Mouse (Mus musculus): ENCODE data around the gene Akr1d1. TPM values are rescaled to one million over a fixed set of nuclear protein-coding genes. Genes with fewer than 3 reads are reported as not detected.

The Akr1d1 gene
- not detected in 2 replicates for polyA plus RNA-seq (2012; rRNA removed)

DNA sequence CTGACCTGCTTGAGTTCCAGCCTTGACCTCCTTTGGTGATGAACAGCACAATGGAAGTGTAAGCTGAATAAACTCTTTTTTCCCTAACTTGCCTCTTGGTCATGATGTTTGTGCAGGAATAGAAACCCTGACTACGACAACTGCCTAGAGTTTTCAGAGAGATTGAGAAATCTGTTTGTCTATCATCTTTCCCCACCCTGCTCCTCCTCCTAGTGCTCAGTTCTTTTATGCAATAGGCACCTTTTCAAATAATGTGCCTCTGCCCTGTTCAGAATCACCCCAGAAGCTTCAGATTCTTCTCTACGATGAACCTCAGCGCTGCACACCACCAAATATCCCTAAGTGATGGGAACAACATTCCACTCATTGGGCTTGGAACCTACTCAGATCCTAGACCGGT is at the start of gene Akr1d1:
Gene Akr1d1, plus strand, starts transcription at position 234 of the 400 bp plus-strand sequence.
- TF ChIP-seq CTCF (IDR thresholded peaks at IDR 0.05; ENCODE audit: extremely low read depth, insufficient read length, insufficient replicate concordance, low read depth, low read length) (no peak), POLR2A (IDR thresholded peaks at IDR 0.05; ENCODE audit: low read depth, low read length) (no peak)
- WGBS: 97% methylated on average over 4 of the region's 4 CpGs
- peaks cover 2% of the 10 kb centered on the region; the same call in 1 of the 2 replicates for H3K4me1 ChIP-seq (ENCODE audit: control insufficient read depth, insufficient read depth, insufficient read length, low read length)
- H3K27ac ChIP-seq (ENCODE audit: insufficient read depth, low read depth, low read length): no peak within 1 kb of the TSS
- no peak within 1 kb of the TSS for H3K4me3 ChIP-seq (ENCODE audit: low read depth, low read length)
- no peaks in the 10 kb centered on the region for H3K27me3 ChIP-seq (ENCODE audit: control insufficient read depth, insufficient read depth, low read length)
- H3K36me3 ChIP-seq (ENCODE audit: control insufficient read depth, insufficient read depth, low read length): no peaks in the 10 kb centered on the region

DNA sequence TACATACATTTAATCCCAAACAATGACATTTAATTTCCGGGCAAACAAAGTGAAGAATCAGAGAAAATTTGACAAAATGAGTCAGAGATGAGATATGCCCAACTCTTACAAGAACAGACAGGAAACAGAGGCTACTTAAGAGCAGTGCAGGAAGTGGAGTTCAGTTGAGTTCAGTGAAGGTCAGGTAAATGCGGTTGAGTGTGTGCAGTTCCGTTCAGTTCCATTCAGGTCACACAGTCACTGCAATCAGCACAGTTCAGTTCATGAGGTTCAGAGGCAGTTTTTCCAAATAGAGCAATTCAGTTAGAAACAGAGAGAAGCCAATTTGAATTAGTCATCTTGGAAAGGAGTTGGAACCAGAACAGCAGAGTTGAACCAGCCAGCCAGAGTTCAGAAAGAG is 48.8 kb upstream of the Akr1d1 start:
- TF ChIP-seq POLR2A (IDR thresholded peaks at IDR 0.05; ENCODE audit: low read depth, low read length) (no peak), CTCF (IDR thresholded peaks at IDR 0.05; ENCODE audit: extremely low read depth, insufficient read length, insufficient replicate concordance, low read depth, low read length) (no peak)
- no peaks in the 10 kb centered on the region for H3K36me3 ChIP-seq (ENCODE audit: control insufficient read depth, insufficient read depth, low read length)
- H3K27me3 ChIP-seq (ENCODE audit: control insufficient read depth, insufficient read depth, low read length): no peaks in the 10 kb centered on the region
- WGBS: 84% methylated on average over 3 of the region's 3 CpGs
- no peaks in the 10 kb centered on the region for H3K4me1 ChIP-seq (ENCODE audit: control insufficient read depth, insufficient read depth, insufficient read length, low read length)
- no peak overlapping the region for H3K27ac ChIP-seq (ENCODE audit: insufficient read depth, low read depth, low read length)
- H3K4me3 ChIP-seq (ENCODE audit: low read depth, low read length): no peak overlapping the region

GRCm38 (mm10) chr6:37483262-37483661 is 46.7 kb upstream of the Akr1d1 start:
- 49% methylated on average over 5 of the region's 5 CpGs for WGBS
- no peaks in the 10 kb centered on the region for H3K4me1 ChIP-seq (ENCODE audit: control insufficient read depth, insufficient read depth, insufficient read length, low read length)
- H3K27me3 ChIP-seq (ENCODE audit: control insufficient read depth, insufficient read depth, low read length): no peaks in the 10 kb centered on the region
- H3K27ac ChIP-seq (ENCODE audit: insufficient read depth, low read depth, low read length): no peak overlapping the region
- no peak for TF ChIP-seq CTCF (IDR thresholded peaks at IDR 0.05; ENCODE audit: extremely low read depth, insufficient read length, insufficient replicate concordance, low read depth, low read length)
- TF ChIP-seq POLR2A (IDR thresholded peaks at IDR 0.05; ENCODE audit: low read depth, low read length): no peak
- H3K36me3 ChIP-seq (ENCODE audit: control insufficient read depth, insufficient read depth, low read length): no peaks in the 10 kb centered on the region
- H3K4me3 ChIP-seq (ENCODE audit: low read depth, low read length): no peak overlapping the region

GRCm38 (mm10) chr6:37484588-37485070 is 45.3 kb upstream of the Akr1d1 start:
- no peak overlapping the region for H3K27ac ChIP-seq (ENCODE audit: insufficient read depth, low read depth, low read length)
- no peak overlapping the region for H3K4me3 ChIP-seq (ENCODE audit: low read depth, low read length)
- H3K27me3 ChIP-seq (ENCODE audit: control insufficient read depth, insufficient read depth, low read length): no peaks in the 10 kb centered on the region
- no peaks in the 10 kb centered on the region for H3K4me1 ChIP-seq (ENCODE audit: control insufficient read depth, insufficient read depth, insufficient read length, low read length)
- no peaks in the 10 kb centered on the region for H3K36me3 ChIP-seq (ENCODE audit: control insufficient read depth, insufficient read depth, low read length)
- WGBS: 49% methylated on average over 1 of the region's 1 CpGs
- TF ChIP-seq CTCF (IDR thresholded peaks at IDR 0.05; ENCODE audit: extremely low read depth, insufficient read length, insufficient replicate concordance, low read depth, low read length): no peak
- no peak for TF ChIP-seq POLR2A (IDR thresholded peaks at IDR 0.05; ENCODE audit: low read depth, low read length)

GRCm38 (mm10) chr6:37486502-37486901 is 43.5 kb upstream of the Akr1d1 start:
- no peaks in the 10 kb centered on the region for H3K36me3 ChIP-seq (ENCODE audit: control insufficient read depth, insufficient read depth, low read length)
- 73% methylated on average over 4 of the region's 4 CpGs for WGBS
- H3K4me1 ChIP-seq (ENCODE audit: control insufficient read depth, insufficient read depth, insufficient read length, low read length): no peaks in the 10 kb centered on the region
- TF ChIP-seq POLR2A (IDR thresholded peaks at IDR 0.05; ENCODE audit: low read depth, low read length) (no peak), CTCF (IDR thresholded peaks at IDR 0.05; ENCODE audit: extremely low read depth, insufficient read length, insufficient replicate concordance, low read depth, low read length) (no peak)
- no peak overlapping the region for H3K4me3 ChIP-seq (ENCODE audit: low read depth, low read length)
- no peaks in the 10 kb centered on the region for H3K27me3 ChIP-seq (ENCODE audit: control insufficient read depth, insufficient read depth, low read length)
- H3K27ac ChIP-seq (ENCODE audit: insufficient read depth, low read depth, low read length): no peak overlapping the region

- Histone ChIP-seq H3K4me1 (ENCODE audit: control insufficient read depth, insufficient read depth, insufficient read length, low read length) (no peaks in the 10 kb centered on the region), H3K4me3 (ENCODE audit: low read depth, low read length) (no peak overlapping the region), H3K36me3 (ENCODE audit: control insufficient read depth, insufficient read depth, low read length) (no peaks in the 10 kb centered on the region), H3K27ac (ENCODE audit: insufficient read depth, low read depth, low read length) (no peak overlapping the region), H3K27me3 (ENCODE audit: control insufficient read depth, insufficient read depth, low read length) (no peaks in the 10 kb centered on the region)
- WGBS: 87% methylated on average over 3 of the region's 3 CpGs
- no peak for TF ChIP-seq CTCF (IDR thresholded peaks at IDR 0.05; ENCODE audit: extremely low read depth, insufficient read length, insufficient replicate concordance, low read depth, low read length)
- no peak for TF ChIP-seq POLR2A (IDR thresholded peaks at IDR 0.05; ENCODE audit: low read depth, low read length)
Measured at GRCm38 (mm10) chr6:37492241-37492640, 37.7 kb upstream of the Akr1d1 start.

DNA sequence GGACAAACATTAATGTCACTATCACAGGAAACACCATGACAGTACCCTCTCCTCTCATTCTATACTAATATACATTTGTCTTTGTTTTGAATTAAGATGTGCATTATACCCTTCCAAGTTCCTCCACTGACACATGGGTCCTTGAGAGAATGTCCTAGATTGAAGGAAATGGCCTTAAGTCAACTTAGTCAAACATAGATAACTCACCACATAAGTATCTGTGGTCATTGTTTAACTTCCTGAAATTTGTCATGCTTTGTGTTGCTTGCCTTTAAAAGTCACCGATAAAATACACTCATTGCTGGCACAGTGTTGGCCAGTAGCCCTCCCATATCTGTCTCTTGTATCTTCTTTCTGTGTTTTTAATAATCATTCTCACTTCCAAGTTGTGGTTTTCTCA is 35.0 kb upstream of the Akr1d1 start:
- no peak overlapping the region for H3K4me3 ChIP-seq (ENCODE audit: low read depth, low read length)
- 23% methylated on average over 1 of the region's 1 CpGs for WGBS
- no peak for TF ChIP-seq POLR2A (IDR thresholded peaks at IDR 0.05; ENCODE audit: low read depth, low read length)
- no peak for TF ChIP-seq CTCF (IDR thresholded peaks at IDR 0.05; ENCODE audit: extremely low read depth, insufficient read length, insufficient replicate concordance, low read depth, low read length)
- no peaks in the 10 kb centered on the region for H3K27me3 ChIP-seq (ENCODE audit: control insufficient read depth, insufficient read depth, low read length)
- H3K4me1 ChIP-seq (ENCODE audit: control insufficient read depth, insufficient read depth, insufficient read length, low read length): no peaks in the 10 kb centered on the region
- H3K27ac ChIP-seq (ENCODE audit: insufficient read depth, low read depth, low read length): no peak overlapping the region
- no peaks in the 10 kb centered on the region for H3K36me3 ChIP-seq (ENCODE audit: control insufficient read depth, insufficient read depth, low read length)

All from small intestine, adult 2 months (tissue).